Mouse (Mus musculus): ENCODE data around the gene Olfr1263.

GRCm38 (mm10) chr2:90063494-90063893, 51.6 kb downstream of the Olfr1263 start, which contains the start of gene Olfr140:
- no peak for TF ChIP-seq POLR2A (IDR thresholded peaks at IDR 0.05; ENCODE audit: insufficient read depth, low read depth, low read length)
- TF ChIP-seq CTCF (IDR thresholded peaks at IDR 0.05; ENCODE audit: insufficient read depth, low read depth, low read length): no peak

Data from olfactory bulb, adult 2 months (tissue).